Mouse (Mus musculus): ENCODE results near the gene Mfsd9. TPM values are rescaled to one million over a fixed set of nuclear protein-coding genes. Genes with fewer than 3 reads are reported as not detected.
"Not testable (repeated sequence)": the region's sequence is repeated elsewhere in the genome, so short reads cannot be mapped to it uniquely, and the experiment has no call there.

Mfsd9 gene
- total RNA-seq, 2 experiments from 2014 or later, result 0.41 to 0.43 TPM

- no peak for DNase-seq (ENCODE audit: low spot score)
These were observed 6.2 kb downstream of the Mfsd9 start for GRCm38 (mm10) chr1:40784306-40784705.

GRCm38 (mm10) chr1:40783450-40783849 lies 7.0 kb downstream of the Mfsd9 start:
- no peak for DNase-seq (ENCODE audit: low spot score)

- DNase-seq (ENCODE audit: low spot score), result no peak
These were observed 13.7 kb downstream of the Mfsd9 start for GRCm38 (mm10) chr1:40776763-40777162.

- DNase-seq (ENCODE audit: low spot score), result no peak
These were observed 14.4 kb downstream of the Mfsd9 start for GRCm38 (mm10) chr1:40776102-40776501.

GRCm38 (mm10) chr1:40774040-40774439 lies 16.4 kb downstream of the Mfsd9 start:
- DNase-seq (ENCODE audit: low spot score), result no peak

- DNase-seq (ENCODE audit: low spot score), result no peak
These were observed 17.3 kb downstream of the Mfsd9 start for GRCm38 (mm10) chr1:40773234-40773633.

GRCm38 (mm10) chr1:40771196-40771970 lies 19.1 kb downstream of the Mfsd9 start:
- no peak for DNase-seq (ENCODE audit: low spot score)

- no peak for DNase-seq (ENCODE audit: low spot score)
These were observed 21.1 kb downstream of the Mfsd9 start for GRCm38 (mm10) chr1:40769331-40769894.

GRCm38 (mm10) chr1:40768606-40769005 lies 21.9 kb downstream of the Mfsd9 start:
- DNase-seq (ENCODE audit: low spot score), result peak; percentile 67

GRCm38 (mm10) chr1:40767588-40767987 lies 22.9 kb downstream of the Mfsd9 start:
- DNase-seq (ENCODE audit: low spot score), result no peak

- peak; percentile 56 for DNase-seq (ENCODE audit: low spot score)
These were observed 25.0 kb downstream of the Mfsd9 start for GRCm38 (mm10) chr1:40765521-40765920.

GRCm38 (mm10) chr1:40764701-40765275 lies 25.7 kb downstream of the Mfsd9 start:
- no peak for DNase-seq (ENCODE audit: low spot score)

GRCm38 (mm10) chr1:40764042-40764441 lies 26.4 kb downstream of the Mfsd9 start:
- no peak for DNase-seq (ENCODE audit: low spot score)

GRCm38 (mm10) chr1:40759751-40760445 lies 30.6 kb downstream of the Mfsd9 start:
- DNase-seq (ENCODE audit: low spot score), result no peak

- no peak for DNase-seq (ENCODE audit: low spot score)
These were observed 44.4 kb downstream of the Mfsd9 start for GRCm38 (mm10) chr1:40746089-40746488.

- no peak for DNase-seq (ENCODE audit: low spot score)
These were observed 49.7 kb downstream of the Mfsd9 start for GRCm38 (mm10) chr1:40740739-40741138.

GRCm38 (mm10) chr1:40738246-40738645 lies 52.2 kb downstream of the Mfsd9 start:
- not testable (repeated sequence) for DNase-seq (ENCODE audit: low spot score)

GRCm38 (mm10) chr1:40737671-40738070 lies 52.8 kb downstream of the Mfsd9 start:
- no peak for DNase-seq (ENCODE audit: low spot score)

- no peak for DNase-seq (ENCODE audit: low spot score)
These were observed 61.9 kb downstream of the Mfsd9 start for GRCm38 (mm10) chr1:40728636-40729035.

- DNase-seq (ENCODE audit: low spot score), result peak; percentile 53
These were observed 63.1 kb downstream of the Mfsd9 start for GRCm38 (mm10) chr1:40727404-40727803.

GRCm38 (mm10) chr1:40726051-40726450 lies 64.4 kb downstream of the Mfsd9 start:
- peak; percentile 63 for DNase-seq (ENCODE audit: low spot score)
